Mouse (Mus musculus): ENCODE results near the gene Hsd17b1. TPM values are rescaled to one million over a fixed set of nuclear protein-coding genes. Genes with fewer than 3 reads are reported as not detected.
"Not testable (repeated sequence)": the region's sequence is repeated elsewhere in the genome, so short reads cannot be mapped to it uniquely, and the experiment has no call there.

Hsd17b1 gene
- total RNA-seq, 2 experiments from 2014 or later: 0.59 to 0.91 TPM

DNA sequence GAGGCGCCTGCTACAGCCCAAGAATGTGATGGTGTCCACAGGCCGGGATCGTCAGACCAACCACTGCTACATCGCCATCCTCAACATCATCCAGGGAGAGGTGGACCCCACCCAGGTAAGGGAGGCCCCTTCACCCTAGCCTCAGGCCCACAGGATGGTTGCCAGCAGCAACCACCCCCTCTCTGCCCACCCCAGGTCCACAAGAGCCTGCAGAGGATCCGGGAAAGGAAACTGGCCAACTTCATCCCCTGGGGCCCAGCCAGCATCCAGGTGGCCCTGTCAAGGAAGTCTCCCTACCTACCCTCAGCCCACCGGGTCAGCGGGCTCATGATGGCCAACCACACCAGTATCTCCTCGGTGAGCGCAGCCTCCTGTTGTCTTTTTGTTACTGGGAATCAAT, 46.8 kb downstream of the Hsd17b1 start:
- DNase-seq (ENCODE audit: low spot score in 2 of 2): not testable (repeated sequence)

- DNase-seq (ENCODE audit: low spot score in 2 of 2): no peak
These were observed 48.9 kb downstream of the Hsd17b1 start for GRCm38 (mm10) chr11:101127075-101127474.

- no peak for DNase-seq (ENCODE audit: low spot score in 2 of 2)
These were observed 50.9 kb downstream of the Hsd17b1 start for GRCm38 (mm10) chr11:101128996-101129577.

Small RNAs within 50 kb of the gene (microRNA-seq; reads per million reads assigned to microRNA genes)
- gene Mir6928: 3.5 to 4.7 reads per million in 2 experiments

Other genes starting within 250 kb of the Hsd17b1 start
- 10 to 100 TPM; 26.8 to 28.0 TPM for gene Stat5b, start 227.7 kb upstream of the Hsd17b1 start, total RNA-seq (2021)
- 1 to 10 TPM; 1.8 to 2.5 TPM for gene Stat5a, start 219.1 kb upstream of the Hsd17b1 start, total RNA-seq (2021)
- gene Stat3, start 138.9 kb upstream of the Hsd17b1 start, total RNA-seq (2021): 10 to 100 TPM; 38.8 to 46.7 TPM
- gene Cavin1, start 107.5 kb upstream of the Hsd17b1 start, total RNA-seq (2021): 10 to 100 TPM; 22.7 to 24.9 TPM
- 100 to 1,000 TPM; 423 to 445 TPM for gene Atp6v0a1, start 69.0 kb upstream of the Hsd17b1 start, total RNA-seq (2021)
- 1 to 10 TPM; 7.0 to 7.9 TPM for gene Naglu, start 8.4 kb upstream of the Hsd17b1 start, total RNA-seq (2021)
- gene Coasy, start 4.2 kb downstream of the Hsd17b1 start, total RNA-seq (2021): 10 to 100 TPM; 22.5 to 24.6 TPM
- gene Mlx, start 8.9 kb downstream of the Hsd17b1 start, total RNA-seq (2021): 10 to 100 TPM; 39.5 to 46.6 TPM
- 1 to 10 TPM; 3.0 to 3.6 TPM for gene Psmc3ip, start 17.0 kb downstream of the Hsd17b1 start, total RNA-seq (2021)
- gene Retreg3, start 41.5 kb downstream of the Hsd17b1 start, total RNA-seq (2021): 10 to 100 TPM; 53.9 to 57.8 TPM
- 10 to 100 TPM; 44.5 to 53.3 TPM for gene Tubg1, start 41.5 kb downstream of the Hsd17b1 start, total RNA-seq (2021)
- 10 to 100 TPM; 48.6 to 54.5 TPM for gene Tubg2, start 77.5 kb downstream of the Hsd17b1 start, total RNA-seq (2021)
- gene Cntnap1, start 92.1 kb downstream of the Hsd17b1 start, total RNA-seq (2021): 100 to 1,000 TPM; 158 to 160 TPM
- 10 to 100 TPM; 14.2 to 16.7 TPM for gene Plekhh3, start 92.9 kb downstream of the Hsd17b1 start, total RNA-seq (2021)
- under 1 TPM in 1 of 2 experiments, not detected in 1; 0.28 TPM for gene Ccr10, start 97.0 kb downstream of the Hsd17b1 start, total RNA-seq (2021)
- gene Ezh1, start 148.1 kb downstream of the Hsd17b1 start, total RNA-seq (2021): 10 to 100 TPM; 55.7 to 62.7 TPM
- gene Ramp2, start 167.6 kb downstream of the Hsd17b1 start, total RNA-seq (2021): 10 to 100 TPM; 31.4 to 37.8 TPM
- 10 to 100 TPM; 56.8 to 65.8 TPM for gene Vps25, start 175.3 kb downstream of the Hsd17b1 start, total RNA-seq (2021)
- 1 to 10 TPM; 7.0 to 8.8 TPM for gene Wnk4, start 182.2 kb downstream of the Hsd17b1 start, total RNA-seq (2021)
- gene Cntd1, start 200.6 kb downstream of the Hsd17b1 start, total RNA-seq (2021): under 1 TPM; 0.46 to 0.56 TPM
- 100 to 1,000 TPM; 103 to 112 TPM for gene Coa3, start 200.7 kb downstream of the Hsd17b1 start, total RNA-seq (2021)
- gene Becn1, start 223.9 kb downstream of the Hsd17b1 start, total RNA-seq (2021): 100 to 1,000 TPM; 202 to 214 TPM
- gene Psme3, start 237.8 kb downstream of the Hsd17b1 start, total RNA-seq (2021): 100 to 1,000 TPM; 128 to 131 TPM
- 1 to 10 TPM; 5.4 to 6.9 TPM for gene Aoc2, start 246.7 kb downstream of the Hsd17b1 start, total RNA-seq (2021)

All from left cerebral cortex, adult 18-20 months (tissue).